Mouse (Mus musculus): ENCODE results near the gene Cstad. TPM values are rescaled to one million over a fixed set of nuclear protein-coding genes. Genes with fewer than 3 reads are reported as not detected.

The Cstad gene
- polyA plus RNA-seq, 1 experiment: not detected

DNA sequence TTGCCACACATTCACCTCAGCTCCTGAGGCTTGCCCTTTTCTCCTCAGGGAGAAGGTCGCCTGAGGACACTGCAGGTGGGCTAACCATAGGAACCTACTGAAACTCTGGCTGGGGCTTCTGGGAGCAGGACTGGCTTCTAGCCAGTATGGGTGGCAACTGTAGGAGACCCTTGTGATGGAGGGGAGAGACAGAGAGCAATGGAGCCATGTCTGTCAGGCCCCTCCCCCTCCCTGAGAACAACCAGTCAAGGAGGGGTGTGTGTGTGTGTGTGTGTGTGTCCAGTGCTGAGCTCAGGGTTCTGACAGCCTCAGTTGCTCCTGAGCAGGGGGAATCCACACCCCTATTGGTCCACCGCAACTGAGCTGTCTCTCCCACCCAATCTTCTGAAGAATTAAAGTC, 7.2 kb upstream of the Cstad start:
- no peak overlapping the region for H3K4me3 ChIP-seq (ENCODE audit: insufficient read depth, low read depth, low read length)
- H3K27ac ChIP-seq (replicated peaks; ENCODE audit: low read depth, low read length): no peak overlapping the region
- peaks cover 6% of the 10 kb centered on the region; the same call in 1 of the 2 replicates for H3K4me1 ChIP-seq (ENCODE audit: control insufficient read depth, insufficient read depth, insufficient read length, low read length)

DNA sequence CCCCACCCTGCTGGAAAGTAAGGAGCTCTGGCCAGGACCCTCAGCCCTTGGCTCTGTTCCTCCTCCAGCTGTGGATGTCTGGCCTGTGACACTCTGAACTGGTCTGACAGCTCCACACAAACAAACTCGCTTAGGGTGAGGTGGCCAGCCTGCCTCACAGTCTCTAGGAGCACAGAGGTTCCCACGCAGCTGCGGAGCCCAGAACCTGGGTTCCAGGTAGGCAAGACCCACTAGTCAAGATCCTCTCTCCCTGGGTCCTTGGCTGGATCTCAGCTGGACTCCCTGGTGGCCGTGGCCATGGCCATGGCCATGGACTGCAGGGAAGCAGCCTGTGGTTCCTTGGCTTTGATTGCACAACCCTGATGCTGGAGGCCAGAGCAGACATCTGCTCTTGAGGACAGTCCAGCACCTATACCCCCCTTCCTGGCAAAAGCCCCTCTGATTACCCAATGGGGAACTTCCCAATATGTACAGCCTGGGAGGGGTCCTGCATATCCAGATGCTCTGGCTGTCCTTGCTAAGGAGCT, 5.8 kb upstream of the Cstad start:
- Histone ChIP-seq H3K27ac (replicated peaks; ENCODE audit: low read depth, low read length) (peak overlapping the region; percentile 61), H3K4me1 (ENCODE audit: control insufficient read depth, insufficient read depth, insufficient read length, low read length) (peaks cover 11% of the 10 kb centered on the region; the same call in 1 of the 2 replicates)

DNA sequence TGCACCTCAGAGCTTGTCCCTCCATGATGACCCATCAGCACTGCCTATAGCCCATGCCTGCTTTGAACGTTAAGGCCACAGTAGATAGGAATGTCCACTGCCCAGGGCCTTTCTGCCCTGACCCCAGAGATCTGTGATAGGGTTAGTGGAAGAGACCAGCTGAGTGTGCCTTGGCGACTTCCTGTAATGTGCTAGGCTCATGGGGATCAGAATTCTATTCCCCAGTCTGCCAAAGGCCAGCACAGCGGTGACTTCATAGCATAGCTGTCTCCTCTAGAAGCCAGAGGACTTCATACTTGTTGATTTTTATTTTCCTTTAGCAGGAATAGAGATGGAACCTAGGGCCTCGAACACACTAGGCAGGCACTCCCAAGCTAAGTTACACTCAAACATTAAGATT, 5.1 kb upstream of the Cstad start:
- Histone ChIP-seq H3K4me3 (ENCODE audit: insufficient read depth, low read depth, low read length) (no peak overlapping the region), H3K4me1 (ENCODE audit: control insufficient read depth, insufficient read depth, insufficient read length, low read length) (peaks cover 13% of the 10 kb centered on the region), H3K27ac (replicated peaks; ENCODE audit: low read depth, low read length) (peak overlapping the region; percentile 61)

More for the DNA sequence above, 5.8 kb upstream of the Cstad start:
- H3K4me3 ChIP-seq (ENCODE audit: insufficient read depth, low read depth, low read length): no peak overlapping the region

DNA sequence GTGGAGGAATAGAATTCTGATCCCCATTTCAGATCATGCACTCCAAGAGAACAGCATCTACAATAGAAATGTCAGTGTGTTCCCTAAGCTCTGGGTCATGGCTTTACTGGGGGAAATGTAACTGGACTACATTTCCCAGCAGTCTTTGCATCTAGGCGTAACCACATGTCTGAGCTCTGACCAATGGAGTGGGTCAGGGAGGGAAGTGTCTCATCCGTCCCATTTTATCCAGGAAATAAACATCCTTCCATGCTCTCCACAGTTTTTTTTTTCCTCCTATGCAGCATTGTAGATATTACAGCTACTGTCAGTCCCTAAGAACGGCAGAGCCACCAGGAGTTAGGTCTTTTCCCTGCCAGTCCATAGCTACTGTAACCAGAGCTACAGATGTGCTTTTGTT, 3.9 kb upstream of the Cstad start:
- Histone ChIP-seq H3K4me1 (ENCODE audit: control insufficient read depth, insufficient read depth, insufficient read length, low read length) (peaks cover 13% of the 10 kb centered on the region), H3K4me3 (ENCODE audit: insufficient read depth, low read depth, low read length) (no peak overlapping the region), H3K27ac (replicated peaks; ENCODE audit: low read depth, low read length) (peak overlapping the region; percentile 51; the same call in 1 of the 2 replicates)

DNA sequence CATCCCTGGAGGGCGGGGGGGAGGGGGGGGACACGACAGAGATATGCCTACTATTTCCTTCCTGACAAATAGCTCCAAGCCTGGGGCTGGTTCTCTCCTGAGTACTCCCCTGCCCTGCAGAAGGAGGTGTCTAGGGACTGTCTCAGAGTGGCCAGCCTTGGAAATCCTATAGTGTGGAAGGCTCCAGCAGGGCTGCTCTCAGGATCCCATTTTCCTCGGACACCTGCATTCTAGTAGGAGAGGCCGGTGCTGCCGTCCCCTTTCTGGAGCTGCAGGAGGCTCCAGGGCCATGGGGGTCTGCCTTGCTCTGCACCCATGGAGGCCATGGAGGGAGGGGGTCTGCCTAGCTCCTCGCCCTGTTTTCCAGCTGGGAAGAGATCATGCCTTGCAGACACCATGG, 2.4 kb upstream of the Cstad start:
- Histone ChIP-seq H3K4me1 (ENCODE audit: control insufficient read depth, insufficient read depth, insufficient read length, low read length) (peaks cover 10% of the 10 kb centered on the region), H3K27ac (replicated peaks; ENCODE audit: low read depth, low read length) (no peak overlapping the region), H3K4me3 (ENCODE audit: insufficient read depth, low read depth, low read length) (no peak overlapping the region)

DNA sequence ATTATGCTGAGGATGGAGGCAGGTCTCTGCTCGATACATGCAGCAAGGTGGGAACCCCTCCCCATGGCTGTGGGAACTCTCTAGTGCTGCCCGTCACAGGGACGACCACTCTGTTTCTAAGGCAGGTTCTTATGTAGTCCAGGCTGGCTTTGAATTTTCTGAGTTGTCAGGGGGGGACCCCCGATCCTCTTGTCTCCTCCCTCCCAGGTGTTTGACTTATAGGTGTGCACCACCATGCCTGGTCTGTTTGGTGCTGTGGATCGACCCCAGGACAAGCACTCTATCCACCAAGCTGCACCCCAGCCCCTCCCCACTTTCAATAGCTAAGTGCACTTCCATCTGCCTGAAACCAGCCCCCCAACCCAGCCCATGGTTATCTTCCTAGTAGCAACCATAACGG, 1.9 kb upstream of the Cstad start:
- H3K4me3 ChIP-seq (ENCODE audit: insufficient read depth, low read depth, low read length): no peak overlapping the region
- H3K4me1 ChIP-seq (ENCODE audit: control insufficient read depth, insufficient read depth, insufficient read length, low read length): peaks cover 10% of the 10 kb centered on the region
- H3K27ac ChIP-seq (replicated peaks; ENCODE audit: low read depth, low read length): no peak overlapping the region

DNA sequence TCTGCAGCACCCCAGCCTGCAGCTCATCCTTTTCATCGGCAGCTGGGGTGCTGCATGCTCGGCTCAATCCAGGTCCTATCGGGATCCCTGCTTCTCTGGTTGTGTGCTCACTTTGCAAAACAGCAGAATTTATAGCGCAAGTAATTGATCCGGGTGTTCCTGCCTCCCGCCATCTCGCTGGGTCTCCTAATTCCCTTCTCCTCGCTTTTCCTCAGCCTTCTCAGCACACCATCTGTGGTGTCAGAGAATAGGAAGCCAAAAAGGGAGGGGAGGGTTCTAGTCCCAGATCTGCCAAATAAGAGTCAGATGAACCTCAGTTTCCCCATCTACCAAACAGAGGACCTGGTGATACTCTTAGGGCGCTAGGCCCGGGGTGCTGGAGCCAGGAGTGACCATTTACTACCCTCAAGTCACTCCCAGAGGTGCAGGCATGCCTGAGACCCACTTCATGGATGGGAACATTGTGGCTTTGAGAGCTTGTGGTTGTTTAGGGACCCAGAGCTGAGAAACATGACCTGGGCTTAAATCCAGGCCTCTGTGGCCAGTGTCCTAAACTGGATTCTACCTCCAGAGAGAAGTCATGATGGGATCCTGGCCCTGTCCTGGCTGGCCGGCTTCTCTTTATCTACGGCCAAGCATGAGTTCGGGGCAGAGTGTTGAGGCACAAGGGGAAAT, 1.1 kb upstream of the Cstad start:
- Histone ChIP-seq H3K4me1 (ENCODE audit: control insufficient read depth, insufficient read depth, insufficient read length, low read length) (peaks cover 10% of the 10 kb centered on the region), H3K4me3 (ENCODE audit: insufficient read depth, low read depth, low read length) (peak overlapping the region; percentile 77; the same call in 1 of the 2 replicates), H3K27ac (replicated peaks; ENCODE audit: low read depth, low read length) (peak overlapping the region; percentile 87)

DNA sequence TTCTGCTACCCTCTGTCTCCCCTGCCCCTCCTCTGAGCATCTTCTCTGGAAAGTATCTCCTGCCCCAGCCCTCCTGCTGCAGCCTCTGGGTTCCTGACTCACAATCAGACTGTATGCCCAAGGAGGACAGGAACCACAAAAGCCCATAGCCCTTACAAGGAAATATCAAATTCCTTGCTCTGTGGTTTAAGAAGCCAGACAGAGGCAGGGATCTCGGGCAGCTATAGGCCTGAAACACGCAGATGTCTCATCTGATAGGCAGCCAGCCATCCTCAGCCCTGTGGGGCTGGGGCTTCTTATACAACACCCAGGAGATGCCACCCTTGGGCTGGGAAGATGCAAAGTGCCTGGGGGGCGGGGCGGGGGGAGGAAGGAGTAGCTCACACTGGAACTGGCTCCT, 956 bp downstream of the Cstad start:
- peak overlapping the region; percentile 77; the same call in 1 of the 2 replicates for H3K4me3 ChIP-seq (ENCODE audit: insufficient read depth, low read depth, low read length)
- H3K27ac ChIP-seq (replicated peaks; ENCODE audit: low read depth, low read length): peak overlapping the region; percentile 50; the same call in 1 of the 2 replicates
- H3K4me1 ChIP-seq (ENCODE audit: control insufficient read depth, insufficient read depth, insufficient read length, low read length): peaks cover 7% of the 10 kb centered on the region

DNA sequence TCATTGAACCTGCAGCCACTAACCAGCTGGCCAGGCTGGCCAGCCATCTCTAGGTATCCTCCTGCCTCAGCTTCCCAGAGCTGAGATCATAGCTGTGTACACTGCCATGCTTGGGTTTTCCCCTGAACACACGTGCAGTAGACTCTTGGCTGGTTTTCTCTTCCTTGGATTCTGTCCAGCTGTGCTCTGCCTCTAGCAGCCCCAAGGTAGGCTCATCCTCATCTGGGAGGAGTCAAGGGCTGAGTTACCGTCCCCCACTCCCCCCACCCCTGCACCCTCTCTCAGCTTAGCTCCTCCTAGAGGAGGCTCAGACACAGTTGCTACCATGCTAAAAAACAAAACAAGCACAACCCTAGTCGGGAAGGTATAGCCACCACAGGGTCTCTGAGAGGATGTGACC, 4.8 kb downstream of the Cstad start:
- peak overlapping the region; percentile 77 for H3K27ac ChIP-seq (replicated peaks; ENCODE audit: low read depth, low read length)
- H3K4me1 ChIP-seq (ENCODE audit: control insufficient read depth, insufficient read depth, insufficient read length, low read length): peaks cover 6% of the 10 kb centered on the region
- H3K4me3 ChIP-seq (ENCODE audit: insufficient read depth, low read depth, low read length): no peak overlapping the region

DNA sequence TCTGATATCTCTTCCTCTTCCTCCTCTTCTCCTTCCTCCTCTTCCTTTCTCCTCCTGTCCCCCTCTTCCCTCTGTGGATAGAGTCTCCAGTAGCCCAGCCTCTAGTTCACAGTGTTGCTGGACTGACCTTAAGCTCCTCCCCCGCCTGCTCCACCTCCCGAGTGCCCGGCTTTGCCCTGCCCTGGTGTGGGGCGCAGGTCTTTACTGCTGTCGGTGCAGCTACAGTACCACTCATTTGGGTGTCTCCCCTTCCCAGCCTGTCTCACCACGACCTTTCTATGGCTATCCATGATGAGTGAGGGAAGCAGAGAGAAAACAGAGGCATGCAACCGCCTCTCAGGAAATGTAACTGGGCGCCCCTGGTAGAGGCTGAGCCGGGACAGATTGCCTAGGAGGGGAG, 5.5 kb downstream of the Cstad start:
- Histone ChIP-seq H3K4me3 (ENCODE audit: insufficient read depth, low read depth, low read length) (peak overlapping the region; percentile 40), H3K27ac (replicated peaks; ENCODE audit: low read depth, low read length) (peak overlapping the region; percentile 77), H3K4me1 (ENCODE audit: control insufficient read depth, insufficient read depth, insufficient read length, low read length) (peaks cover 10% of the 10 kb centered on the region)

DNA sequence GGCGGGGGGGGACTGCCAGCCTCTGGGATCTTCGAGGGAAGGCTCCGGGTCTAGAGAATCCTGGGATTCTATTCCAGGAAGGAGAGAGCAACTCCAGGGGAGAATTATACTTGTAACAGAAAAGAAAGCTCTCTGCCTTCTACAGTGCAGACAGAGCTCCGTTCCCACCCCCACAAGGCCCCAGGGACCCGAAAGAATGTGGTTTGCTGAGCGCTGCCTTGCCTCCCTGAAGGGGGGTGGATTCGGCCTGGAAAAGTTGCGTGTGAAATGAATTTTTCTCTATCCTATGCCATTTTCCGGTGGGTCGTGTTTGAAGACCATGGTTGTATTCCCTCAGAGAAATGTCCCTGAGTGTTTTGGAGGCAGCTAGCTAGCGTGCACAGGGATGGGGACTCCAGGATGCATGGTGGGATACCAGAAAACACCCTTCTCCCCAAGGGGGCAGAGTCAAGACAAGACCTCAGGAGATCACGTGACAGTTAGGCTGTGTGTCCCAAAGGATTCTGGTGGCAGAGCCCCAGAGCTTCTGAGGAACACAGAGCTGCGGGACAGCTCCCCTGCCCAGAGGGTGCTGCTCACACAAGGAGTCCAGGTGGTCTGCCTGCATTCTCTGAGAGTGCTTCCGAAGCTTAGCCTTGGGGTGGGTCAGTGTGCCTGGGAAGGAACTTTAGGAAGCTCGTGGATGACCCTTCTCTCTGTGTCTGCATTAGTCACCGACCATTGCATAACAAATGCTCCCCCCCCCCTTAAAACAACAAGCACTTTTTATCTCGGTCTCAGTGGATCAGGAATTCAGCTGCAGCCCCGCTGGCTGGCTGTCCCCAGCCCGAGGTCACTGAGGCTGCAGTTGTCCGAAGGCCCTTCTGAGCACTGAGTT, 6.4 kb downstream of the Cstad start:
- H3K4me1 ChIP-seq (ENCODE audit: control insufficient read depth, insufficient read depth, insufficient read length, low read length): peaks cover 10% of the 10 kb centered on the region
- H3K4me3 ChIP-seq (ENCODE audit: insufficient read depth, low read depth, low read length): peak overlapping the region; percentile 35
- H3K27ac ChIP-seq (replicated peaks; ENCODE audit: low read depth, low read length): peak overlapping the region; percentile 88

DNA sequence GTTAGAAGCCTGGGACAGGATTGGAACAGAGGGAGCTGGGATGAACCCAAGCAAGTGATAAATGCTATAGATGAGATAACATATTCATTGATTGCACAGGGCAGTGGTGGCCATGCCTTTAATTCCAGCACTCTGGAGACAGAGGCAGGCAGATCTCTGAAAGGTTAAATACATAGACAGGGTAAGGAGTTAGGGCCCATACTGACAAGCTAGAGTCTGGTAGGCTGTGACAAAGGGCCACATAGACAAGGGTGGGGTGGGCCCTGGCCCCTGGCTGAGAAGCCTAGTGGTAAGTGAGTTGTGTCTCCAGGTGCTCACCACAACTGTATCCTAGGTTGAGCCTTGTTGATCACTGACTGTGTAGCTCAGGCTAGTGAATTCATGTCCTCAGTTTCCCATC, 7.6 kb downstream of the Cstad start:
- Histone ChIP-seq H3K27ac (replicated peaks; ENCODE audit: low read depth, low read length) (no peak overlapping the region), H3K4me1 (ENCODE audit: control insufficient read depth, insufficient read depth, insufficient read length, low read length) (peaks cover 10% of the 10 kb centered on the region), H3K4me3 (ENCODE audit: insufficient read depth, low read depth, low read length) (no peak overlapping the region)

DNA sequence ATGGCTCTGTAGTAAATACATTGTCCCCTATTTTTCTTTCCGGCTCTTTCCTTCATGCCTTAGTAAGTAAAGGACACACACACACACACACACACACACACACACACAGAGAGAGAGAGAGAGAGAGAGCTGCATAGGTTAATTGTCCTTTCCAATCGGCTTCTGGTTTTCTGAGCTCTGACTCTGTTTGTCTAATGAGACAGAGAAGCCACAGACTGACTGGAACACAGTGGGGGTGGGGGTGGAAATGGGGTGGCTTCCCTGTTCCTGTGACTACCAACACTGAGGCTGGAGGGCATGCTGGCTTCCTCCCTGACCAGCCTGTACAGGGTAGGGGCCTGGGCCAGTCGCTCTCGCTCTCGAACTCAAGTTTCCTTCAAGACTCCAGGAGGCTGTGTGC, 8.9 kb downstream of the Cstad start:
- peaks cover 10% of the 10 kb centered on the region for H3K4me1 ChIP-seq (ENCODE audit: control insufficient read depth, insufficient read depth, insufficient read length, low read length)
- H3K27ac ChIP-seq (replicated peaks; ENCODE audit: low read depth, low read length): no peak overlapping the region
- no peak overlapping the region for H3K4me3 ChIP-seq (ENCODE audit: insufficient read depth, low read depth, low read length)

DNA sequence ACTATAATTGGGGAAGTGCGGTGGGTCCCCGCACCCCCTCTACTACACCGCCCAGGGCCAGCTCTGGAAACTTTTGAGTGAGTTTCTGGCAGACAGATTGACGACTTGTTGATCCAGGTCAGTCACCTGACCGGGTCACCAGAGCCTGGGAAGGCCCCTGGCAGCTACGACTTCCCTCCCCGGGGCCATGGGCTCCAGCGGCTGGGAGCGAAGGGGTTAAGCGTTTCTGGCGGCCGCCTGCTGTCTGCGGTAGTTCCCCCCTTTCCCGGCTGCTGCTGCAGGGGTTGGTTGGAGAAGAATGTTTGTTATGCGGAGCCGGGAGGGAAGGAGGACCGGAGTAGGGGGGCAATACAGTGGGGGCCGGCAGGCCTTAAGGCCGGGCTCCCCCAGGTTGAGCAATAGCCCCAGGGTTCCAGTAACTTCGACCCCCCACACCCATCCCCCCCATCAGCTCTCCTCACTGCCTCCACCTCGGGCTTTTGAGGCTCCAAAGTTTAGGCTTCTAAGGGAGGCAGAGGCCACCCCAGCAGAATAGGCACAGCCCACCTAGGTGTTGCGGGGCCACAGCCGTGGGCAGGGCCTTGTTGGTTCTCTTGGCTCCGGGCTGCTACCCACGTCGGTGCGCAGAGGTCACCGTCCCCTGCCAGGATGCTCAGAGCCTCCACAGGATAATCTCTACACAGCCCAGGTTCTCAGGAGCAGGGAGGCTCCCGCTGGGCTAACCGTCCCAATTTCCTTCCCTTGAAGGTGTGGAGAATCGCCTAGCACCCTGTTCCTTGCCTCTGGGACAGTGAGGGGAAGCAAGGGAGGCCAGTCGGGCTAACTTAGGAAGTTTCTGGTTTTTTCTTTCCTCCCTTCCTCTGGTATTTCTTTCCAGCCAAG, 10.3 kb downstream of the Cstad start:
- Histone ChIP-seq H3K4me1 (ENCODE audit: control insufficient read depth, insufficient read depth, insufficient read length, low read length) (peaks cover 10% of the 10 kb centered on the region), H3K27ac (replicated peaks; ENCODE audit: low read depth, low read length) (no peak overlapping the region), H3K4me3 (ENCODE audit: insufficient read depth, low read depth, low read length) (no peak overlapping the region)

DNA sequence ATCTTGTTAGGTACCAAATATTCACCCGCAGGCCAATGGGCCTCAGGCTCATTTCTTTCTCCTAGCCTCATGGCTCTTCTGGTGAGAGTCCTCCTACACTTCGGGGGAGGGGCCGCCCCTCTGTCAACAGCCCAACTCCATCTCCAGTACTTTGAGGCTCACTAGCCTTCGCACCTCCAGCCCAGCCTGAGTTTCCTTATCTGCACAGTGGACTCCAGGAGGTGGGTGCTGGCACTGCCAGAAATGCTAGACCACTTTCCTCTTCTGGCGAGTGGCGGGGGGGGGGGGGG, 10.9 kb downstream of the Cstad start:
- H3K4me1 ChIP-seq (ENCODE audit: control insufficient read depth, insufficient read depth, insufficient read length, low read length): peaks cover 10% of the 10 kb centered on the region
- no peak overlapping the region for H3K27ac ChIP-seq (replicated peaks; ENCODE audit: low read depth, low read length)
- no peak overlapping the region for H3K4me3 ChIP-seq (ENCODE audit: insufficient read depth, low read depth, low read length)
